Mouse (Mus musculus): Measurements from ENCODE around the gene Gm10134.

DNA sequence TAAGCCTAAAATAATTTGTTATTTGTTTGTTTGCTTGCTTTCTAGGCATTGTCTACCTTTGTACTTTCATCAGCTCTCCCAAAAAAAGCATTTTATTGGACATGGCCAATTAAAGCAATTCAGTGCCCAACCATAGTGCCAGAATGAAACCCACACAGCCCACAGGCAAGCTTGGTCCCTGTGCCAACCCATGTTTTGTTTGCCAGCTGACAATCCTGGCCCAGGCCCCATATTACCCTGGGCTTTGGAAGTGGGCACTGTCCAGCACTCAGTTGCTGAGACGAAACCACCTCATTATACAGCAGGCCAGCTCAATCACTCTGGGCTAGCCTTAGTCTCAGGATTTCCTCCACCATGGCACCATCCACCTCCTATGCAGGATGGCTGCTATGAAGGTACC is 49.3 kb upstream of the Gm10134 start:
- no peak for TF ChIP-seq CTCF (IDR thresholded peaks at IDR 0.05; ENCODE audit: low read depth)
- no peak for TF ChIP-seq EP300 (IDR thresholded peaks at IDR 0.05; ENCODE audit: low read depth)
